Mouse (Mus musculus) hindbrain, embryonic 15.5 days (tissue): ENCODE measurements around the gene Anapc11. TPM values are rescaled to one million over a fixed set of nuclear protein-coding genes. Genes with fewer than 3 reads are reported as not detected.

Experiments
- ATAC-seq: fragments of 200-750 bp; cut with Nextera tagmentation; 2 replicates; pipeline ENCODE4 v1.8.0; 2017; ENCODE audit warnings: low read depth, moderate number of reproducible peaks, moderate TSS enrichment; ENCODE audit not compliant: low FRiP score
- H3K27ac ChIP-seq: fragments of 300-500 bp; sonication (generic); replicated peaks from 2 replicates; pipeline ENCODE4 v1.5.1; 2015; ENCODE audit warnings: mild to moderate bottlenecking, inconsistent platforms
- H3K27me3 ChIP-seq: fragments of 300-500 bp; sonication (generic); 2 replicates; pipeline ENCODE4 v1.6.1; 2015; ENCODE audit warnings: control low read depth, inconsistent platforms
- H3K36me3 ChIP-seq: fragments of 300-500 bp; sonication (generic); 2 replicates; pipeline ENCODE4 v1.6.1; 2015; ENCODE audit warnings: control low read depth, inconsistent platforms
- H3K4me1 ChIP-seq: fragments of 300-500 bp; sonication (generic); replicated peaks from 2 replicates; pipeline ENCODE4 v1.6.1; 2015; ENCODE audit warnings: control low read depth, inconsistent platforms
- H3K4me2 ChIP-seq: fragments of 300-500 bp; sonication (generic); 2 replicates; pipeline ENCODE4 v1.6.1; 2015; ENCODE audit warnings: moderate library complexity, mild to moderate bottlenecking, inconsistent platforms
- H3K4me3 ChIP-seq: fragments of 300-500 bp; sonication (generic); 2 replicates; pipeline ENCODE4 v1.5.1; 2015; ENCODE audit warnings: mild to moderate bottlenecking, inconsistent platforms
- H3K9ac ChIP-seq: fragments of 300-500 bp; sonication (generic); 2 replicates; pipeline ENCODE4 v1.6.1; 2015; ENCODE audit warnings: inconsistent platforms
- H3K9me3 ChIP-seq: fragments of 300-500 bp; sonication (generic); 2 replicates; pipeline ENCODE4 v1.6.1; 2016; ENCODE audit warnings: control low read depth, inconsistent platforms
- WGBS: fragments of 180-500 bp; shearing (Covaris S2); methylation state at CpG from one replicate; pipeline ENCODE4 v1.1.7; 2015; 5-methylcytosine and 5-hydroxymethylcytosine counted together
- polyA plus RNA-seq: library from polyadenylated mRNA; unstranded; fragments of >200 nt; fragmentation: Nextera tagmentation; extraction: Ambion mirVana; gene quantifications from 2 replicates; pipeline ENCODE4 v1.2.1, GENCODE M21; 2015

The Anapc11 gene
- polyA plus RNA-seq, 1 experiment from 2014 or later, result 215 TPM

GRCm38 (mm10) chr11:120612763-120613162 lies 14.5 kb downstream of the Anapc11 start:
- H3K27ac ChIP-seq, result no peak overlapping the region
- H3K9me3 ChIP-seq, result no peaks in the 10 kb centered on the region
- no peak for ATAC-seq
- H3K4me3 ChIP-seq, result no peak overlapping the region
- no peak overlapping the region for H3K4me2 ChIP-seq
- H3K36me3 ChIP-seq, result peaks cover 32% of the 10 kb centered on the region
- H3K9ac ChIP-seq, result no peak overlapping the region
- H3K27me3 ChIP-seq, result no peaks in the 10 kb centered on the region; the same call in 1 of the 2 replicates
- whole genome bisulfite sequencing, result 55% methylated on average over 6 of the region's 6 CpGs
- peaks cover 31% of the 10 kb centered on the region for H3K4me1 ChIP-seq

DNA sequence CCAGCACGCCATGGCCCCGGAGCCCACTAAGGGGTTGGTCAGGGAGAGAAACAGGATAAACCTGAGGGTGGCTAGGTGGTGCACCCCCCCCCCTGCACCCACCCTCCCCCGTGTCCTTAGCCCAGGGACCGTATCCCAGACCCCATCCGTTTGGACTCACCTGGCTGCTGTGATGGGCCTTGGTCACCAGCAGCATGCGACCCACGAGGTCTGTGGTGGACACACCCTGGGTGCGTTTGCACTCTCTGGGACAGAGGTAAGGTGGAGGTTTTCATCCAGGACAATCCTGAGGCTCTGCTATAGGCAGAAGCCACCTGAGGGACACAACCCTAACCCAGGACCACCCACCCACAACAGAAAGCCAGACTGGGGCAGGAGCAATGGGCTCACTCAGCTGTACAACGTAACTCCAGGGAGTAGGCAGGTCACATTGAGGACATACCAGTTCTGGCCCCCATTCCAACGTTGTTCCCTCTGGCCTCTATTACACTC lies 15.3 kb downstream of the Anapc11 start:
- H3K36me3 ChIP-seq, result peaks cover 36% of the 10 kb centered on the region
- H3K4me2 ChIP-seq, result no peak overlapping the region
- no peak overlapping the region for H3K9ac ChIP-seq
- H3K9me3 ChIP-seq, result no peaks in the 10 kb centered on the region
- 87% methylated on average over 10 of the region's 10 CpGs for WGBS
- no peak for ATAC-seq
- no peak overlapping the region for H3K27ac ChIP-seq
- H3K4me1 ChIP-seq, result peaks cover 26% of the 10 kb centered on the region
- no peak overlapping the region for H3K4me3 ChIP-seq
- H3K27me3 ChIP-seq, result no peaks in the 10 kb centered on the region; the same call in 1 of the 2 replicates

- no peak for ATAC-seq
- WGBS, result 73% methylated on average over 8 of the region's 8 CpGs
- Histone ChIP-seq H3K4me3 (no peak overlapping the region), H3K4me1 (peaks cover 23% of the 10 kb centered on the region), H3K36me3 (peaks cover 40% of the 10 kb centered on the region), H3K9me3 (no peaks in the 10 kb centered on the region), H3K27ac (no peak overlapping the region), H3K4me2 (no peak overlapping the region), H3K27me3 (no peaks in the 10 kb centered on the region; the same call in 1 of the 2 replicates), H3K9ac (no peak overlapping the region)
Measured at GRCm38 (mm10) chr11:120613976-120614375, 15.8 kb downstream of the Anapc11 start.

DNA sequence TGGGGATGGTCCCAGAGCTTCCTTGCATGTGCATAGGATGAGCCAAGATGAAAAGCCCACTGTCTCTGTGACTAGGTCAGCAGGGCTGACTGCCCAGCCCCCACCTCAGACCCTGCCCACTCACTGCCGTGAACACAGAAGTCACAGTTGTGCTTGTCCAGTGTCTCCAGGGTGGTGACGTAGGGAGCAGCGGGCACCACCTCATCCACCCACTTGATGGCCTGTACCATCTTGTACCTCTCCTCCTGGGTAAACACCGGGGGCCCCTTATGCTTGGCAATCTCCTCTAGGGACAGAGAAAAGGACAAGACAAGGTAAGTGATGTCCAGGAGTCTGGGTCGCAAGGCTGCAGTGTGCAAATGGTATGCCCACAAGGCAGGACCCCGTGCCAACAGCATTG lies 16.9 kb downstream of the Anapc11 start:
- no peak overlapping the region for H3K4me2 ChIP-seq
- no peak overlapping the region for H3K27ac ChIP-seq
- ATAC-seq, result no peak
- H3K4me1 ChIP-seq, result peaks cover 23% of the 10 kb centered on the region
- WGBS, result 94% methylated on average over 6 of the region's 6 CpGs
- no peaks in the 10 kb centered on the region for H3K9me3 ChIP-seq
- H3K27me3 ChIP-seq, result no peaks in the 10 kb centered on the region
- H3K9ac ChIP-seq, result no peak overlapping the region
- H3K36me3 ChIP-seq, result peaks cover 48% of the 10 kb centered on the region
- no peak overlapping the region for H3K4me3 ChIP-seq

GRCm38 (mm10) chr11:120615606-120616203 lies 17.5 kb downstream of the Anapc11 start:
- ATAC-seq, result no peak
- Histone ChIP-seq H3K4me3 (no peak overlapping the region), H3K27me3 (no peaks in the 10 kb centered on the region), H3K9me3 (no peaks in the 10 kb centered on the region), H3K4me1 (peaks cover 23% of the 10 kb centered on the region), H3K36me3 (peaks cover 48% of the 10 kb centered on the region), H3K27ac (no peak overlapping the region), H3K9ac (no peak overlapping the region), H3K4me2 (peak overlapping the region; percentile 90)
- WGBS, result 90% methylated on average over 11 of the region's 11 CpGs

GRCm38 (mm10) chr11:120616617-120617294 lies 18.5 kb downstream of the Anapc11 start:
- Histone ChIP-seq H3K27me3 (no peaks in the 10 kb centered on the region), H3K27ac (peak overlapping the region; percentile 88), H3K4me3 (peak overlapping the region; percentile 64), H3K9me3 (no peaks in the 10 kb centered on the region), H3K4me2 (peak overlapping the region; percentile 90), H3K4me1 (peaks cover 23% of the 10 kb centered on the region), H3K9ac (peak overlapping the region; percentile 78), H3K36me3 (peaks cover 45% of the 10 kb centered on the region)
- 50% methylated on average over 4 of the region's 4 CpGs for WGBS
- no peak for ATAC-seq

- ATAC-seq, result peak; percentile 96
- Histone ChIP-seq H3K4me3 (peak within 1 kb of the TSS; percentile 64), H3K9me3 (no peaks in the 10 kb centered on the region), H3K9ac (peak within 1 kb of the TSS; percentile 78), H3K27ac (peak within 1 kb of the TSS; percentile 88), H3K27me3 (no peaks in the 10 kb centered on the region), H3K36me3 (peaks cover 40% of the 10 kb centered on the region), H3K4me1 (peaks cover 23% of the 10 kb centered on the region), H3K4me2 (peak within 1 kb of the TSS; percentile 90)
- under 1% methylated on average over 56 of the region's 56 CpGs for WGBS
Measured at GRCm38 (mm10) chr11:120617519-120618112, 19.4 kb downstream of the Anapc11 start, which contains the start of gene Pcyt2. Gene Pcyt2, minus strand, starts transcription at chr11:120617936.

- peaks cover 41% of the 10 kb centered on the region for H3K36me3 ChIP-seq
- H3K9me3 ChIP-seq, result no peaks in the 10 kb centered on the region
- peaks cover 29% of the 10 kb centered on the region for H3K4me1 ChIP-seq
- no peak overlapping the region for H3K4me2 ChIP-seq
- 95% methylated on average over 25 of the region's 25 CpGs for WGBS
- no peak overlapping the region for H3K27ac ChIP-seq
- H3K4me3 ChIP-seq, result no peak overlapping the region
- ATAC-seq, result no peak
- no peaks in the 10 kb centered on the region for H3K27me3 ChIP-seq
- no peak overlapping the region for H3K9ac ChIP-seq
Measured at GRCm38 (mm10) chr11:120618619-120619535, 20.7 kb downstream of the Anapc11 start.

- ATAC-seq, result no peak
- no peak overlapping the region for H3K4me2 ChIP-seq
- no peak overlapping the region for H3K4me3 ChIP-seq
- H3K4me1 ChIP-seq, result peaks cover 34% of the 10 kb centered on the region
- H3K9me3 ChIP-seq, result no peaks in the 10 kb centered on the region
- 94% methylated on average over 14 of the region's 14 CpGs for WGBS
- H3K9ac ChIP-seq, result no peak overlapping the region
- no peak overlapping the region for H3K27ac ChIP-seq
- H3K27me3 ChIP-seq, result no peaks in the 10 kb centered on the region
- peaks cover 38% of the 10 kb centered on the region for H3K36me3 ChIP-seq
Measured at GRCm38 (mm10) chr11:120620195-120620594, 22.0 kb downstream of the Anapc11 start.

GRCm38 (mm10) chr11:120622805-120623204 lies 24.6 kb downstream of the Anapc11 start:
- Histone ChIP-seq H3K4me1 (peaks cover 22% of the 10 kb centered on the region), H3K4me3 (no peak overlapping the region)
- 89% methylated on average over 6 of the region's 6 CpGs for WGBS

GRCm38 (mm10) chr11:120623961-120624679 lies 25.9 kb downstream of the Anapc11 start:
- H3K4me3 ChIP-seq, result peak overlapping the region; percentile 95
- no peaks in the 10 kb centered on the region for H3K9me3 ChIP-seq
- H3K36me3 ChIP-seq, result peaks cover 39% of the 10 kb centered on the region
- peaks cover 23% of the 10 kb centered on the region for H3K4me1 ChIP-seq
- peak; percentile 57 for ATAC-seq
- WGBS, result 13% methylated on average over 29 of the region's 30 CpGs
- H3K27ac ChIP-seq, result peak overlapping the region; percentile 86
- peak overlapping the region; percentile 96 for H3K4me2 ChIP-seq
- peak overlapping the region; percentile 86 for H3K9ac ChIP-seq
- H3K27me3 ChIP-seq, result no peaks in the 10 kb centered on the region

More at GRCm38 (mm10) chr11:120622805-120623204, 24.6 kb downstream of the Anapc11 start:
- no peaks in the 10 kb centered on the region for H3K9me3 ChIP-seq
- no peak overlapping the region for H3K4me2 ChIP-seq
- H3K27ac ChIP-seq, result no peak overlapping the region
- H3K9ac ChIP-seq, result no peak overlapping the region
- no peaks in the 10 kb centered on the region for H3K27me3 ChIP-seq
- no peak for ATAC-seq
- peaks cover 42% of the 10 kb centered on the region for H3K36me3 ChIP-seq
